Mouse (Mus musculus): Measurements from ENCODE around the gene Ift172.

DNA sequence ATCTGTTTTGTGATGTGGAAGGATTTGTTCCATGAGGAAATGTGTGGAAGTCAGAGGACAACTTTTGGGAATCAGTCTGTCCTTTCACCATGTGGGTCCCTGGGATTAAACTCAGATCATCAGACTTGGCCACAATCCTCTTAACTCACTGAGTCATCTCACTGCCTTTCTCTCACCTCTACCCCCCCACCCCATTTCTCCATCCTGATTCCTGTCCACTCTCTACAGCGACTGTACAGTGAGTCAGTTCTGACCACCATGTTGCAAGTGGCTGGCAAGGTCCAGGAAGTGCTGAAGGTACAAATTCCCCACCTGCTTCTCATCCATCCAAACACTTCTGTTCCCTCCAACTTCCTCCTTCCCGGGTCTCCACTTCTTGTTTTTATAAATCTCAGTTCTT, 7.6 kb upstream of the Ift172 start:
- TF ChIP-seq TCF12 (IDR thresholded peaks at IDR 0.05; ENCODE audit: low read depth, low read length) = no peak
- no peak for TF ChIP-seq CHD1 (IDR thresholded peaks at IDR 0.05; ENCODE audit: low read depth, low read length)
- no peak for TF ChIP-seq TAL1 (IDR thresholded peaks at IDR 0.05; ENCODE audit: low read length)
- TF ChIP-seq SIN3A (IDR thresholded peaks at IDR 0.05; ENCODE audit: low read length) = no peak
- no peak for TF ChIP-seq MXI1 (IDR thresholded peaks at IDR 0.05; ENCODE audit: low read depth, low read length)
- no peak for TF ChIP-seq POLR2A (IDR thresholded peaks at IDR 0.05; ENCODE audit: control insufficient read depth in 1 of 2, insufficient read depth in 1 of 2, low read depth in 1 of 2, low read length in 2 of 2, poor library complexity in 1 of 2)
- no peak for TF ChIP-seq ELF1 (IDR thresholded peaks at IDR 0.05; ENCODE audit: low read depth, low read length)
- no peak for TF ChIP-seq CTCF (IDR thresholded peaks at IDR 0.05 in 2 of 3, conservative IDR thresholded peaks at IDR 0.05 in 1 of 3; ENCODE audit: control insufficient read depth in 1 of 3, insufficient read depth in 1 of 3, low read depth in 2 of 3, low read length in 3 of 3, poor library complexity in 1 of 3, severe bottlenecking in 1 of 3)
